Mouse (Mus musculus) MEL (cell line): ENCODE data around the gene Hp1bp3. TPM values are rescaled to one million over a fixed set of nuclear protein-coding genes. Genes with fewer than 3 reads are reported as not detected.

Source experiments
- DNase-seq: peaks from one replicate; pipeline ENCODE4 v3.0.0; 2011; ENCODE audit warnings: low read depth, low spot score
- H3K27ac ChIP-seq: 2 replicates; pipeline ENCODE4 v1.5.1; 2012; ENCODE audit warnings: low read depth, mild to moderate bottlenecking, control low read depth, low read length, moderate library complexity; ENCODE audit not compliant: control insufficient read depth
- H3K27me3 ChIP-seq, 2 experiments: fragments of 150-350 bp in 1 of 2; sonication (generic) in 1 of 2; 2 replicates each; pipeline ENCODE4 v1.6.1; 2012; ENCODE audit warnings: low read length in 2 of 2, mild to moderate bottlenecking in 2 of 2, improper control_type of control experiment in 1 of 2, moderate library complexity in 1 of 2; ENCODE audit not compliant: insufficient read depth in 2 of 2, control insufficient read depth in 1 of 2
- H3K36me3 ChIP-seq, 2 experiments: 2 replicates each; pipeline ENCODE4 v1.6.1; 2012 to 2014; ENCODE audit warnings: low read length in 2 of 2, improper control_type of control experiment in 1 of 2, inconsistent platforms in 1 of 2, mild to moderate bottlenecking in 1 of 2; ENCODE audit not compliant: insufficient read depth in 2 of 2, control insufficient read depth in 1 of 2
- H3K4me1 ChIP-seq, 2 experiments: fragments of 150-350 bp in 1 of 2; sonication (generic) in 1 of 2; 2 replicates each; pipeline ENCODE4 v1.6.1; 2012; ENCODE audit warnings: low read length in 2 of 2, improper control_type of control experiment in 1 of 2, mild to moderate bottlenecking in 1 of 2; ENCODE audit not compliant: insufficient read depth in 2 of 2, control insufficient read depth in 1 of 2
- H3K4me3 ChIP-seq, 2 experiments: fragments of 150-350 bp in 1 of 2; sonication (generic) in 1 of 2; 2 replicates each; pipeline ENCODE4 v1.5.1; 2012; ENCODE audit warnings: low read depth in 2 of 2, low read length in 2 of 2, mild to moderate bottlenecking in 2 of 2, moderate library complexity in 2 of 2, control low read depth in 1 of 2, improper control_type of control experiment in 1 of 2; ENCODE audit not compliant: control insufficient read depth in 1 of 2, insufficient read depth in 1 of 2
- H3K79me2 ChIP-seq: 2 replicates; pipeline ENCODE4 v1.6.1; 2012; ENCODE audit warnings: mild to moderate bottlenecking, low read length, moderate library complexity; ENCODE audit not compliant: control insufficient read depth, poor library complexity, insufficient read depth
- H3K9ac ChIP-seq: 2 replicates; pipeline ENCODE4 v1.6.1; 2012; ENCODE audit warnings: low read depth, mild to moderate bottlenecking, control low read depth, low read length, moderate library complexity; ENCODE audit not compliant: control insufficient read depth, poor library complexity, severe bottlenecking
- H3K9me3 ChIP-seq: fragments of 150-350 bp; sonication (generic); replicated peaks from 2 replicates; pipeline ENCODE4 v1.6.1; 2012; ENCODE audit warnings: mild to moderate bottlenecking, low read length, improper control_type of control experiment, moderate library complexity; ENCODE audit not compliant: insufficient read depth
- CHD1 ChIP-seq: IDR thresholded peaks from 2 replicates; pipeline ENCODE4 v1.6.1; 2012; ENCODE audit warnings: low read depth, mild to moderate bottlenecking, inconsistent platforms, low read length, improper control_type of control experiment
- CTCF ChIP-seq, 3 experiments: IDR thresholded peaks in 2 of 3; conservative IDR thresholded peaks in 1 of 3; 2 replicates each; pipeline ENCODE4 v1.5.1; 2011 to 2012; ENCODE audit warnings: low read length in 3 of 3, low read depth in 2 of 3, mild to moderate bottlenecking in 2 of 3, improper control_type of control experiment in 1 of 3, inconsistent platforms in 1 of 3, mixed read lengths in 1 of 3, moderate library complexity in 1 of 3; ENCODE audit not compliant: control insufficient read depth in 1 of 3, insufficient read depth in 1 of 3, poor library complexity in 1 of 3, severe bottlenecking in 1 of 3
- ELF1 ChIP-seq: IDR thresholded peaks from 2 replicates; pipeline ENCODE4 v1.6.1; 2014; ENCODE audit warnings: low read depth, mild to moderate bottlenecking, inconsistent platforms, low read length, improper control_type of control experiment, moderate library complexity
- EP300 ChIP-seq, 2 experiments: IDR thresholded peaks; 2 replicates each; pipeline ENCODE4 v1.6.1; 2011; ENCODE audit warnings: improper control_type of control experiment in 2 of 2, low read length in 2 of 2, low read depth in 1 of 2, mild to moderate bottlenecking in 1 of 2
- ETS1 ChIP-seq: IDR thresholded peaks from 2 replicates; pipeline ENCODE4 v1.6.1; 2012; ENCODE audit warnings: low read depth, mild to moderate bottlenecking, inconsistent platforms, low read length, improper control_type of control experiment, moderate library complexity
- GABPA ChIP-seq: IDR thresholded peaks from 2 replicates; pipeline ENCODE4 v1.6.1; 2012; ENCODE audit warnings: low read depth, mild to moderate bottlenecking, inconsistent platforms, low read length, improper control_type of control experiment, moderate library complexity
- JUND ChIP-seq: IDR thresholded peaks from 2 replicates; pipeline ENCODE4 v1.6.1; 2011; ENCODE audit warnings: low read depth, mild to moderate bottlenecking, improper control_type of control experiment, low read length
- MAX ChIP-seq: IDR thresholded peaks from 2 replicates; pipeline ENCODE4 v1.6.1; 2011; ENCODE audit warnings: low read length, improper control_type of control experiment
- MAZ ChIP-seq: IDR thresholded peaks from 2 replicates; pipeline ENCODE4 v1.6.1; 2012; ENCODE audit warnings: low read depth, mild to moderate bottlenecking, inconsistent platforms, low read length, improper control_type of control experiment
- MEF2A ChIP-seq: IDR thresholded peaks from 2 replicates; pipeline ENCODE4 v1.6.1; 2014; ENCODE audit warnings: low read depth, mild to moderate bottlenecking, inconsistent platforms, low read length, improper control_type of control experiment; ENCODE audit not compliant: poor library complexity, insufficient replicate concordance, severe bottlenecking; ENCODE audit errors: extremely low read depth
- MYB ChIP-seq: IDR thresholded peaks from 2 replicates; pipeline ENCODE4 v1.6.1; 2011; ENCODE audit warnings: mild to moderate bottlenecking, low read depth, low read length, improper control_type of control experiment
- MYC ChIP-seq: IDR thresholded peaks from 2 replicates; pipeline ENCODE4 v1.6.1; 2011; ENCODE audit warnings: low read depth, mild to moderate bottlenecking, low read length, improper control_type of control experiment, moderate library complexity
- POLR2A ChIP-seq, 2 experiments: IDR thresholded peaks; 2 replicates each; pipeline ENCODE4 v1.6.1; 2011 to 2012; ENCODE audit warnings: low read length in 2 of 2, mild to moderate bottlenecking in 2 of 2, control low read depth in 1 of 2, improper control_type of control experiment in 1 of 2, low read depth in 1 of 2, moderate library complexity in 1 of 2; ENCODE audit not compliant: control insufficient read depth in 1 of 2, insufficient read depth in 1 of 2, poor library complexity in 1 of 2
- POLR2AphosphoS5 ChIP-seq: IDR thresholded peaks from 2 replicates; pipeline ENCODE4 v1.6.1; 2012; ENCODE audit warnings: low read depth, borderline replicate concordance, mild to moderate bottlenecking, inconsistent platforms, low read length, moderate library complexity, mixed read lengths
- RAD21 ChIP-seq: IDR thresholded peaks from 2 replicates; pipeline ENCODE4 v1.6.1; 2011; ENCODE audit warnings: mild to moderate bottlenecking, low read depth, low read length, improper control_type of control experiment
- SIN3A ChIP-seq: IDR thresholded peaks from 2 replicates; pipeline ENCODE4 v1.6.1; 2012; ENCODE audit warnings: low read length, improper control_type of control experiment, inconsistent platforms
- TAL1 ChIP-seq: IDR thresholded peaks from 2 replicates; pipeline ENCODE4 v1.6.1; 2012; ENCODE audit warnings: mild to moderate bottlenecking, inconsistent platforms, low read length, moderate library complexity, mixed read lengths
- TCF12 ChIP-seq: IDR thresholded peaks from 2 replicates; pipeline ENCODE4 v1.6.1; 2014; ENCODE audit warnings: low read depth, mild to moderate bottlenecking, inconsistent platforms, low read length, improper control_type of control experiment, moderate library complexity
- USF2 ChIP-seq, 2 experiments: IDR thresholded peaks; 2 replicates each; pipeline ENCODE4 v1.6.1; 2011 to 2012; ENCODE audit warnings: improper control_type of control experiment in 2 of 2, low read length in 2 of 2, borderline replicate concordance in 1 of 2, inconsistent platforms in 1 of 2, low read depth in 1 of 2, mild to moderate bottlenecking in 1 of 2; ENCODE audit not compliant: insufficient read depth in 1 of 2
- ZC3H11A ChIP-seq: IDR thresholded peaks from 2 replicates; pipeline ENCODE4 v1.6.1; 2012; ENCODE audit warnings: low read depth, mild to moderate bottlenecking, inconsistent platforms, low read length, improper control_type of control experiment
- ZMIZ1 ChIP-seq: IDR thresholded peaks from 2 replicates; pipeline ENCODE4 v1.6.1; 2012; ENCODE audit warnings: low read depth, mild to moderate bottlenecking, inconsistent platforms, low read length, improper control_type of control experiment, moderate library complexity
- polyA plus RNA-seq, 2 experiments: library from polyadenylated mRNA; stranded (reverse) in 1 of 2; unstranded in 1 of 2; fragments of >175 nt in 1 of 2; fragments of >200 nt in 1 of 2; gene quantifications; 2 replicates each; pipeline versions ENCODE4 v1.2.1 to v1.2.4; 2012; ENCODE audit warnings: low replicate concordance in 2 of 2, low read depth in 1 of 2; ENCODE audit not compliant: insufficient read length in 2 of 2, insufficient read depth in 1 of 2, missing spikeins in 1 of 2
- total RNA-seq: library from RNA; depleted of rRNA; stranded (reverse); fragments of 300-350 nt; gene quantifications from 2 replicates; pipeline ENCODE4 v1.2.3, GENCODE M21; 2012

Hp1bp3 gene
- total and polyA plus RNA-seq, 3 experiments = 45.1 to 74.0 TPM; not detected in 1

DNA sequence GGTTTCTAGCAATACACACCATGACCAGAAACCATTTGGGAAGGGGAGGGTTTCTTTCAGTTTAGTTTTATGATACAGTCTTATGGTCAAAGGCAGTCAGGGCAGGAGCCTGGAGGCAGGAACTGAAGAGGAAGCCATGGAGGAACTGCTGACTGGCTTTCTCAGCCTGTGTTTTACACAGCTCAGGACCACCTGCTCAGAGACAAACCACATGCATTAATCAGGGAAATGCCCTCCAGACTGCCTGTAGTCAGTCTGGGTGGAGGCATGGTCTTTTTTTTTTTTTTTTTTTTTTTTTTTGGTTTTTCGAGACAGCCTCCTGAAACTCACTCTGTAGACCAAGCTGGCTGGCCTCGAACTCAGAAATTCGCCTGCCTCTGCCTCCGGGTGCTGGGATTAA lies 43.4 kb upstream of the Hp1bp3 start:
- TF ChIP-seq CHD1 (no peak), ETS1 (no peak)
- H3K9ac ChIP-seq = no peak overlapping the region
- no peak for DNase-seq
- no peaks in the 10 kb centered on the region for H3K79me2 ChIP-seq
- no peaks in the 10 kb centered on the region for H3K9me3 ChIP-seq
- H3K27ac ChIP-seq = no peak overlapping the region
- H3K27me3 ChIP-seq = no peaks in the 10 kb centered on the region
- H3K4me3 ChIP-seq = no peak overlapping the region
- peaks cover 5 to 30% of the 10 kb centered on the region in 2 experiments for H3K36me3 ChIP-seq
- H3K4me1 ChIP-seq = peaks cover 0 to 4% of the 10 kb centered on the region in 2 experiments; a peak in 2 of 4 replicates

DNA sequence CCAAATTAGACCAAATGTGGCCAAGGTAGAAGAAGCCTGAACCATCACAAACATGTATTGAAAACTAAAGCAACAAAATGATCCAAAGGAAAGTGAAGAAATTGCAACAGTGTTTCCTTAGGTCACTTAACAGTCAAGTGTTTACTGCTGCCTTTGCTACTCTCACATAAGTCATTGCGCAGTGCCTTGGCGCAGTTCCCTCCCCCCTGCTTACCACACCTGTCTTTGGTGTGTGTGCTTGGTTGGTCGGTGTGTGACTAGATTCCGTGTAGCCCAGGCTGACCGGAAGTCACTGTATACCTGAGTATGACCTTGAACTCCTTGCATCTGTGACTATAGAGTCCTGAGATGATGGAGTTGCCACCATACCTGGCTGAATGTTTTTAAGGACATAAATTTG lies 36.7 kb upstream of the Hp1bp3 start:
- Histone ChIP-seq H3K4me1 (no peaks in the 10 kb centered on the region; a peak in 1 of 4 replicates), H3K27ac (no peak overlapping the region), H3K9ac (no peak overlapping the region), H3K36me3 (peaks cover 0 to 18% of the 10 kb centered on the region in 2 experiments; a peak in 3 of 4 replicates), H3K27me3 (no peaks in the 10 kb centered on the region), H3K4me3 (no peak overlapping the region), H3K9me3 (no peaks in the 10 kb centered on the region), H3K79me2 (no peaks in the 10 kb centered on the region)
- TF ChIP-seq MAX (no peak), RAD21 (no peak), MAZ (no peak), POLR2A (IDR thresholded peaks at IDR 0.05; ENCODE audit: control insufficient read depth in 1 of 2, insufficient read depth in 1 of 2, low read depth in 1 of 2, low read length in 2 of 2, poor library complexity in 1 of 2) (no peak), USF2 (IDR thresholded peaks at IDR 0.05; ENCODE audit: borderline replicate concordance in 1 of 2, insufficient read depth in 1 of 2, low read depth in 1 of 2, low read length in 2 of 2) (no peak), SIN3A (no peak), JUND (no peak), CHD1 (no peak), CTCF (IDR thresholded peaks at IDR 0.05 in 2 of 3, conservative IDR thresholded peaks at IDR 0.05 in 1 of 3; ENCODE audit: control insufficient read depth in 1 of 3, insufficient read depth in 1 of 3, low read depth in 2 of 3, low read length in 3 of 3, poor library complexity in 1 of 3, severe bottlenecking in 1 of 3) (no peak), MEF2A (no peak)
- no peak for DNase-seq

- no peak for DNase-seq
- H3K4me3 ChIP-seq = no peak overlapping the region
- no peak overlapping the region for H3K9ac ChIP-seq
- peaks cover 0 to 11% of the 10 kb centered on the region in 2 experiments; a peak in 3 of 4 replicates for H3K36me3 ChIP-seq
- H3K9me3 ChIP-seq = no peaks in the 10 kb centered on the region
- no peaks in the 10 kb centered on the region for H3K79me2 ChIP-seq
- H3K4me1 ChIP-seq = no peaks in the 10 kb centered on the region; a peak in 1 of 4 replicates
- no peak overlapping the region for H3K27ac ChIP-seq
- no peaks in the 10 kb centered on the region for H3K27me3 ChIP-seq
- TF ChIP-seq SIN3A (no peak), JUND (no peak), MYB (no peak), ELF1 (no peak), ZC3H11A (no peak), MYC (no peak), GABPA (no peak), POLR2AphosphoS5 (no peak), TCF12 (no peak), RAD21 (no peak), TAL1 (no peak), ZMIZ1 (no peak), MAX (no peak), USF2 (IDR thresholded peaks at IDR 0.05; ENCODE audit: borderline replicate concordance in 1 of 2, insufficient read depth in 1 of 2, low read depth in 1 of 2, low read length in 2 of 2) (no peak), EP300 (IDR thresholded peaks at IDR 0.05; ENCODE audit: low read depth in 1 of 2, low read length in 2 of 2) (no peak)
Measured at GRCm38 (mm10) chr4:138180719-138181118, 35.4 kb upstream of the Hp1bp3 start.
